28 mouse cellular contexts compared by ENCODE assay signal in the genomic region with DNA sequence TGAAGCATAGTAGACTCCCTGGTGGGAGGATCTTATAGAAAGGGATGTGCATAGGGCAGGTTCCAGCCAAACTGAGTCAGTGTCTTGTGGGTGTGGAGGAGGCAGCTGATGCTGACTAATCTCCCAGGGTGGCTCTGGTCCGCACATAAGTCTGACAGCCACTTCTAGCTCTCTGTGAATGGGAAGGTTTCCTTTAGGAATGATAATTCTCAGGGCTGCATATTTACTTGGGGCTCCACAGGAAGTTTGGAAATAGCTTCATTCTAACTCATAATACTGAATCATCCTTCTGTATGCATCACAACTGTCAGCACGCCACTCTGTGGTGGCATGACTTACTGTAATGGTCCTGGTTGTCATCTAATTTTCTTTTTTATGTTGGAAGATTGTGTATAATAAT. TPM values are rescaled to one million over a fixed set of nuclear protein-coding genes. Genes with fewer than 3 reads are reported as not detected.
DNase-seq lines count a peak whose midpoint lies in the region; ATAC-seq lines count a peak whose summit lies in the region.
"Had no signal": no experiment of that assay in that cellular context is flagged by ENCODE, and none has a peak within 500 bp of the region (broad histone marks: within the 10 kb centered on the region; RNA-seq: fewer than 3 reads in every experiment).

No protein-coding gene starts in this region.

- H3K9me3 ChIP-seq in hindbrain, embryonic 14.5 days (ENCODE audit: control insufficient read depth, low read length), result no peaks in the 10 kb centered on the region
- H3K9me3 ChIP-seq: G1E; heart, embryonic 10.5 days; hindbrain, embryonic 12.5 days; midbrain, embryonic 15.5 days; neural tube, embryonic 15.5 days had no signal

- intact Hi-C loops in left cerebral cortex, postnatal 4 days (cut with DNase I), result no loop called here

- no peaks in the 10 kb centered on the region for H3K4me1 ChIP-seq in hindbrain, embryonic 14.5 days (replicated peaks; ENCODE audit: control insufficient read depth, insufficient read depth, low read length)
- H3K4me1 ChIP-seq: heart, embryonic 10.5 days; hindbrain, embryonic 12.5 days; midbrain, embryonic 15.5 days; neural tube, embryonic 15.5 days had no signal

- 75% methylated on average over 2 of the region's 2 CpGs for WGBS in hindbrain, embryonic 14.5 days

- no peak overlapping the region for H3K4me3 ChIP-seq in hindbrain, embryonic 14.5 days (replicated peaks; ENCODE audit: low read length)
- H3K4me3 ChIP-seq: erythroblast, embryonic 14.5 days; heart, embryonic 10.5 days; hindbrain, embryonic 12.5 days; midbrain, embryonic 15.5 days; neural tube, embryonic 15.5 days had no signal

- peak; percentile 28 to 52 for DNase-seq in left cerebral cortex, adult 18-20 months (ENCODE audit: low spot score in 2 of 2)
- DNase-seq in left cerebral cortex, postnatal 4 days, result no peak
- DNase-seq in 3134 (ENCODE audit: extremely low read depth, insufficient read length, low spot score) (peak; percentile 69), 416B (ENCODE audit: low read depth) (peak; percentile 44)
- DNase-seq in fibroblast of lung, adult 2 months (ENCODE audit: low read depth), result peak; percentile 82
- no peak for DNase-seq in layer of hippocampus, adult 8-10 months (ENCODE audit: low spot score in 2 of 2)
- DNase-seq in hindbrain, embryonic 14.5 days (ENCODE audit: low spot score), result no peak
- DNase-seq: cerebellum, adult 9-11 months; gastrocnemius, postnatal 25 days; kidney, adult 8-10 months; kidney, postnatal 14 days; layer of hippocampus, adult 9-11 months; liver; lung, postnatal 10 days; thymus, postnatal 36 days had no signal

- H3K9ac ChIP-seq in hindbrain, embryonic 14.5 days, result no peak overlapping the region
- H3K9ac ChIP-seq: hindbrain, embryonic 12.5 days; midbrain, embryonic 15.5 days; neural tube, embryonic 15.5 days had no signal

- no peak overlapping the region for H3K27ac ChIP-seq in hindbrain, embryonic 14.5 days
- H3K27ac ChIP-seq: heart, embryonic 10.5 days; hindbrain, embryonic 12.5 days; midbrain, embryonic 15.5 days; neural tube, embryonic 15.5 days had no signal

- H3K36me3 ChIP-seq in hindbrain, embryonic 14.5 days (replicated peaks; ENCODE audit: control insufficient read depth, insufficient read depth), result no peaks in the 10 kb centered on the region
- H3K36me3 ChIP-seq: G1E; heart, embryonic 10.5 days; hindbrain, embryonic 12.5 days; midbrain, embryonic 15.5 days; neural tube, embryonic 15.5 days had no signal

- ATAC-seq in hindbrain, embryonic 14.5 days (ENCODE audit: low FRiP score), result no peak
- ATAC-seq: forebrain, embryonic 16.5 days; midbrain, embryonic 15.5 days had no signal

- no peak overlapping the region for H3K4me2 ChIP-seq in hindbrain, embryonic 14.5 days (replicated peaks)
- H3K4me2 ChIP-seq: hindbrain, embryonic 12.5 days; midbrain, embryonic 15.5 days; neural tube, embryonic 15.5 days had no signal

- H3K27me3 ChIP-seq in hindbrain, embryonic 14.5 days (ENCODE audit: control insufficient read depth, insufficient read depth, low read length), result no peaks in the 10 kb centered on the region
- H3K27me3 ChIP-seq: hindbrain, embryonic 12.5 days; midbrain, embryonic 15.5 days; neural tube, embryonic 15.5 days had no signal

RNA-seq across cellular contexts. Expression of a gene that starts 11.3 kb away (rescaled TPM):
- total RNA-seq in left cerebral cortex, adult 18-20 months (2021), result 10 to 100 TPM; 49.8 to 51.8 TPM
- 10 to 100 TPM; 20.7 to 23.3 TPM for total RNA-seq in left cerebral cortex, postnatal 4 days (2021)
- 10 to 100 TPM; 42.8 to 48.1 (median 46.4) TPM for total RNA-seq in layer of hippocampus, adult 8-10 months (2022)
- 24.0 and 24.6 TPM in 2 replicates for polyA plus RNA-seq in hindbrain, embryonic 14.5 days (2014; fragmentation: Nextera tagmentation; extraction: Ambion mirVana)

RNA-seq across cellular contexts. Expression of a gene that starts 37.1 kb away (rescaled TPM):
- total RNA-seq in left cerebral cortex, adult 18-20 months (2021), result 1 to 10 TPM; 1.1 to 2.3 TPM
- 1 to 10 TPM; 3.4 to 4.2 TPM for total RNA-seq in left cerebral cortex, postnatal 4 days (2021)
- total RNA-seq in layer of hippocampus, adult 8-10 months (2022), result 1 to 10 TPM; 5.4 to 9.7 (median 7.4) TPM
- polyA plus RNA-seq in hindbrain, embryonic 14.5 days (2014; fragmentation: Nextera tagmentation; extraction: Ambion mirVana), result 1.2 and 1.3 TPM in 2 replicates
- total RNA-seq: adrenal gland, adult 18-20 months; G1E; gastrocnemius, postnatal 25 days; megakaryocyte-erythroid progenitor cell, adult 5-6 weeks had no signal
- polyA plus RNA-seq: embryonic facial prominence, embryonic 11.5 days; erythroblast, embryonic 14.5 days; G1E; heart, embryonic 10.5 days; heart, postnatal 0 days; intestine, embryonic 14.5 days; liver, embryonic 16.5 days had no signal

RNA-seq across cellular contexts. Expression of a gene that starts 49.3 kb away (rescaled TPM):
- total RNA-seq in left cerebral cortex, adult 18-20 months (2021), result 1 to 10 TPM; 9.7 to 9.9 TPM
- 10 to 100 TPM in 1 of 2 experiments, 1 to 10 TPM in 1; 7.3 to 10.8 TPM for total RNA-seq in left cerebral cortex, postnatal 4 days (2021)
- total RNA-seq in layer of hippocampus, adult 8-10 months (2022), result 10 to 100 TPM in 2 of 4 experiments, 1 to 10 TPM in 2; 8.1 to 11.5 (median 10.0) TPM
- polyA plus RNA-seq in hindbrain, embryonic 14.5 days (2014; fragmentation: Nextera tagmentation; extraction: Ambion mirVana), result 3.9 and 6.2 TPM in 2 replicates

Comparison
In these comparisons a context has a peak if more than half of its experiments do, and no peak if none do; other contexts are left out.
1. DNase-seq: peak in left cerebral cortex, adult 18-20 months (2 of 2), 3134 (single experiment), 416B (single experiment) and fibroblast of lung, adult 2 months (single experiment); none in left cerebral cortex, postnatal 4 days (single experiment), layer of hippocampus, adult 8-10 months (0 of 2) and hindbrain, embryonic 14.5 days (single experiment).